Mouse (Mus musculus): Measurements from ENCODE around the gene Olfr446. TPM values are rescaled to one million over a fixed set of nuclear protein-coding genes. Genes with fewer than 3 reads are reported as not detected.

The Olfr446 gene
- polyA plus RNA-seq (2015; fragmentation: Nextera tagmentation; extraction: Ambion mirVana) = not detected in 2 replicates

- Histone ChIP-seq H3K27me3 (replicated peaks) (no peaks in the 10 kb centered on the region), H3K4me1 (no peaks in the 10 kb centered on the region), H3K27ac (replicated peaks) (no peak within 1 kb of the TSS), H3K9me3 (no peaks in the 10 kb centered on the region), H3K36me3 (no peaks in the 10 kb centered on the region), H3K4me2 (no peak within 1 kb of the TSS), H3K9ac (no peak within 1 kb of the TSS), H3K4me3 (no peak within 1 kb of the TSS)
- no peak for ATAC-seq (ENCODE audit: extremely low read depth, insufficient number of reproducible peaks, low FRiP score, low TSS enrichment)
- WGBS = 40% methylated on average over 2 of the region's 2 CpGs
Measured at GRCm38 (mm10) chr6:42921077-42921476, at the start of gene Olfr446. TSS of gene Olfr446 (plus strand) at chr6:42921377.

- Histone ChIP-seq H3K27me3 (replicated peaks) (no peaks in the 10 kb centered on the region), H3K9me3 (0 out of 2 replicates have a peak, but pooled peaks cover 2% of the 10 kb centered on the region), H3K27ac (replicated peaks) (no peak overlapping the region), H3K36me3 (no peaks in the 10 kb centered on the region), H3K4me1 (no peaks in the 10 kb centered on the region), H3K4me2 (no peak overlapping the region), H3K4me3 (no peak overlapping the region), H3K9ac (no peak overlapping the region)
- no peak for ATAC-seq (ENCODE audit: extremely low read depth, insufficient number of reproducible peaks, low FRiP score, low TSS enrichment)
Measured at GRCm38 (mm10) chr6:42876323-42876722, 44.9 kb upstream of the Olfr446 start.

GRCm38 (mm10) chr6:42890141-42890540 lies 31.0 kb upstream of the Olfr446 start, which contains the start of gene Olfr448:
TSS of gene Olfr448 (plus strand) at chr6:42890441.
- H3K9me3 ChIP-seq = no peaks in the 10 kb centered on the region
- H3K27me3 ChIP-seq (replicated peaks) = no peaks in the 10 kb centered on the region
- H3K4me3 ChIP-seq = no peak within 1 kb of the TSS
- H3K36me3 ChIP-seq = no peaks in the 10 kb centered on the region
- H3K9ac ChIP-seq = no peak within 1 kb of the TSS
- H3K4me2 ChIP-seq = no peak within 1 kb of the TSS
- 78% methylated on average over 1 of the region's 1 CpGs for WGBS
- no peaks in the 10 kb centered on the region for H3K4me1 ChIP-seq
- ATAC-seq (ENCODE audit: extremely low read depth, insufficient number of reproducible peaks, low FRiP score, low TSS enrichment) = no peak
- no peak within 1 kb of the TSS for H3K27ac ChIP-seq (replicated peaks)

- Histone ChIP-seq H3K4me1 (no peaks in the 10 kb centered on the region), H3K27me3 (replicated peaks) (no peaks in the 10 kb centered on the region), H3K27ac (replicated peaks) (no peak overlapping the region), H3K4me3 (no peak overlapping the region), H3K36me3 (no peaks in the 10 kb centered on the region), H3K4me2 (no peak overlapping the region), H3K9ac (no peak overlapping the region), H3K9me3 (no peaks in the 10 kb centered on the region)
- 0% methylated on average over 1 of the region's 1 CpGs for WGBS
- ATAC-seq (ENCODE audit: extremely low read depth, insufficient number of reproducible peaks, low FRiP score, low TSS enrichment) = no peak
Measured at GRCm38 (mm10) chr6:42900345-42900744, 20.8 kb upstream of the Olfr446 start.

GRCm38 (mm10) chr6:42908578-42908977 lies 12.6 kb upstream of the Olfr446 start, which contains the start of gene Olfr447:
TSS of gene Olfr447 (plus strand) at chr6:42908878.
- ATAC-seq (ENCODE audit: extremely low read depth, insufficient number of reproducible peaks, low FRiP score, low TSS enrichment) = no peak
- no peaks in the 10 kb centered on the region for H3K27me3 ChIP-seq (replicated peaks)
- H3K4me2 ChIP-seq = no peak within 1 kb of the TSS
- H3K36me3 ChIP-seq = no peaks in the 10 kb centered on the region
- no peaks in the 10 kb centered on the region for H3K9me3 ChIP-seq
- no peak within 1 kb of the TSS for H3K4me3 ChIP-seq
- no peak within 1 kb of the TSS for H3K9ac ChIP-seq
- no peak within 1 kb of the TSS for H3K27ac ChIP-seq (replicated peaks)
- H3K4me1 ChIP-seq = no peaks in the 10 kb centered on the region

- no peaks in the 10 kb centered on the region; the same call in 1 of the 2 replicates for H3K9me3 ChIP-seq
- H3K36me3 ChIP-seq = no peaks in the 10 kb centered on the region
- H3K27me3 ChIP-seq (replicated peaks) = no peaks in the 10 kb centered on the region
- H3K4me2 ChIP-seq = no peak within 1 kb of the TSS
- no peaks in the 10 kb centered on the region for H3K4me1 ChIP-seq
- H3K27ac ChIP-seq (replicated peaks) = no peak within 1 kb of the TSS
- no peak within 1 kb of the TSS for H3K4me3 ChIP-seq
- no peak for ATAC-seq (ENCODE audit: extremely low read depth, insufficient number of reproducible peaks, low FRiP score, low TSS enrichment)
- whole genome bisulfite sequencing = 59% methylated on average over 1 of the region's 1 CpGs
- H3K9ac ChIP-seq = no peak within 1 kb of the TSS
Measured at GRCm38 (mm10) chr6:42948767-42949166, 27.6 kb downstream of the Olfr446 start, which contains the start of gene Olfr444. TSS of gene Olfr444 (plus strand) at chr6:42949067.

- Histone ChIP-seq H3K4me1 (no peaks in the 10 kb centered on the region), H3K9ac (no peak overlapping the region), H3K9me3 (no peaks in the 10 kb centered on the region), H3K4me3 (no peak overlapping the region), H3K27me3 (replicated peaks) (no peaks in the 10 kb centered on the region), H3K36me3 (no peaks in the 10 kb centered on the region), H3K27ac (replicated peaks) (no peak overlapping the region), H3K4me2 (no peak overlapping the region)
- ATAC-seq (ENCODE audit: extremely low read depth, insufficient number of reproducible peaks, low FRiP score, low TSS enrichment) = no peak
Measured at GRCm38 (mm10) chr6:42980377-42980776, 59.2 kb downstream of the Olfr446 start.

Other genes with a start within 250 kb of the Olfr446 start
- 47.9 and 52.2 TPM in 2 replicates for gene Tcaf1, start 211.3 kb upstream of the Olfr446 start, polyA plus RNA-seq (2015; fragmentation: Nextera tagmentation; extraction: Ambion mirVana)
- gene Olfr453, start 182.0 kb upstream of the Olfr446 start, polyA plus RNA-seq (2015; fragmentation: Nextera tagmentation; extraction: Ambion mirVana) = not detected in 2 replicates
- not detected in 2 replicates for gene Olfr38, start 165.0 kb upstream of the Olfr446 start, polyA plus RNA-seq (2015; fragmentation: Nextera tagmentation; extraction: Ambion mirVana)
- gene Olfr452, start 136.3 kb upstream of the Olfr446 start, polyA plus RNA-seq (2015; fragmentation: Nextera tagmentation; extraction: Ambion mirVana) = not detected in 2 replicates
- not detected in 2 replicates for gene Olfr450, start 109.4 kb upstream of the Olfr446 start, polyA plus RNA-seq (2015; fragmentation: Nextera tagmentation; extraction: Ambion mirVana)
- gene Olfr449, start 87.0 kb upstream of the Olfr446 start, polyA plus RNA-seq (2015; fragmentation: Nextera tagmentation; extraction: Ambion mirVana) = not detected in 2 replicates
- not detected in 2 replicates for gene Olfr448, start 30.9 kb upstream of the Olfr446 start, polyA plus RNA-seq (2015; fragmentation: Nextera tagmentation; extraction: Ambion mirVana)
- gene Olfr447, start 12.5 kb upstream of the Olfr446 start, polyA plus RNA-seq (2015; fragmentation: Nextera tagmentation; extraction: Ambion mirVana) = not detected in 2 replicates
- not detected in 2 replicates for gene Olfr444, start 27.7 kb downstream of the Olfr446 start, polyA plus RNA-seq (2015; fragmentation: Nextera tagmentation; extraction: Ambion mirVana)
- gene Olfr441, start 185.0 kb downstream of the Olfr446 start, polyA plus RNA-seq (2015; fragmentation: Nextera tagmentation; extraction: Ambion mirVana) = not detected in 2 replicates
- gene Olfr237-ps1, start 225.2 kb downstream of the Olfr446 start, polyA plus RNA-seq (2015; fragmentation: Nextera tagmentation; extraction: Ambion mirVana) = not detected in 2 replicates
- gene Olfr437, start 241.9 kb downstream of the Olfr446 start, polyA plus RNA-seq (2015; fragmentation: Nextera tagmentation; extraction: Ambion mirVana) = not detected in 2 replicates